Comparison of ENCODE assay signal across 27 mouse cellular contexts in the genomic region with DNA sequence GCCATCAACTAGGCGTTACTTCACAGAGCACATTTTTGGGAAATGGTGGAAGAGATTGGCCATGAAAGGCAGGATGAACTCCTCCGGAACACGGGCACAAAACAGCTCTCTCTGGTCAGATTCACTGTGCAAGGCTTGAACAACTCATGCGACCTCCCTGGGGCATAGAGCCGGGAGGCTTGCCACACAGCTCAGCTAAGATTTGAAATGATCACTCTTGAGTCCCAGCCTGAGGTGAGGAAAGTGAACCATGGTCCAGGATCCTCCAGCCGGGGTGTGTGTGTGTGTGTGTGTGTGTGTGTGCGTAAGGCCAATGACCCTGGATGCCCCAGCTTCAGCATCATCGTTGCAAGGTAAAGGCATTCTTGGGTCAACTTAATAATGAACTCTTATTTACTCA.
DNase-seq lines count a peak whose midpoint lies in the region; ATAC-seq and TF ChIP-seq lines count a peak whose summit lies in the region.
"Had no signal": no experiment of that assay in that cellular context is flagged by ENCODE, and none has a peak within 500 bp of the region (broad histone marks: within the 10 kb centered on the region; RNA-seq: fewer than 3 reads in every experiment).

No protein-coding gene starts in this region.

- H3K4me2 ChIP-seq in intestine, embryonic 14.5 days (ENCODE audit: low read length), result no peak overlapping the region
- H3K4me2 ChIP-seq in intestine, postnatal 0 days (replicated peaks; ENCODE audit: low read depth), result no peak overlapping the region
- H3K4me2 ChIP-seq: embryonic facial prominence, embryonic 15.5 days; heart, embryonic 13.5 days; hindbrain, embryonic 12.5 days; limb, embryonic 12.5 days; liver, embryonic 13.5 days; lung, embryonic 14.5 days; neural tube, embryonic 15.5 days; stomach, embryonic 15.5 days had no signal

- no peak for TF ChIP-seq EP300 in heart, adult 2 months (IDR thresholded peaks at IDR 0.05; ENCODE audit: insufficient read depth, low read depth, low read length)

- no peak for TF ChIP-seq CTCF in intestine, postnatal 0 days (IDR thresholded peaks at IDR 0.05; ENCODE audit: low read depth)
- no peak for TF ChIP-seq CTCF in heart, adult 2 months (IDR thresholded peaks at IDR 0.05)

- H3K9ac ChIP-seq in intestine, embryonic 14.5 days (ENCODE audit: low read length), result no peak overlapping the region
- H3K9ac ChIP-seq in intestine, postnatal 0 days (ENCODE audit: low read depth, low read length), result no peak overlapping the region
- H3K9ac ChIP-seq in heart, adult 2 months (ENCODE audit: low read depth, low read length), result no peak overlapping the region
- H3K9ac ChIP-seq: embryonic facial prominence, embryonic 15.5 days; heart, embryonic 13.5 days; hindbrain, embryonic 12.5 days; limb, embryonic 12.5 days; liver, embryonic 13.5 days; lung, embryonic 14.5 days; neural tube, embryonic 15.5 days; stomach, embryonic 15.5 days had no signal

- H3K36me3 ChIP-seq in intestine, embryonic 14.5 days (ENCODE audit: control insufficient read depth, insufficient read depth, low read length), result no peaks in the 10 kb centered on the region
- no peaks in the 10 kb centered on the region for H3K36me3 ChIP-seq in intestine, postnatal 0 days (ENCODE audit: control insufficient read depth, insufficient read depth)
- H3K36me3 ChIP-seq in heart, adult 2 months (ENCODE audit: control insufficient read depth, insufficient read depth, low read length), result no peaks in the 10 kb centered on the region
- H3K36me3 ChIP-seq: embryonic facial prominence, embryonic 15.5 days; forebrain, embryonic 10.5 days; heart, embryonic 13.5 days; hindbrain, embryonic 12.5 days; limb, embryonic 12.5 days; liver, embryonic 13.5 days; neural tube, embryonic 15.5 days; stomach, embryonic 15.5 days had no signal

- H3K27me3 ChIP-seq in intestine, embryonic 14.5 days (replicated peaks; ENCODE audit: control insufficient read depth, insufficient read depth, low read length), result no peaks in the 10 kb centered on the region
- no peaks in the 10 kb centered on the region for H3K27me3 ChIP-seq in intestine, postnatal 0 days (replicated peaks; ENCODE audit: control insufficient read depth, insufficient read depth, low read length)
- no peaks in the 10 kb centered on the region for H3K27me3 ChIP-seq in heart, adult 2 months (ENCODE audit: control insufficient read depth, insufficient read depth, low read length)
- H3K27me3 ChIP-seq: embryonic facial prominence, embryonic 15.5 days; heart, embryonic 13.5 days; hindbrain, embryonic 12.5 days; liver, embryonic 13.5 days; stomach, embryonic 15.5 days had no signal

- no peak for TF ChIP-seq POLR2A in heart, adult 2 months (IDR thresholded peaks at IDR 0.05; ENCODE audit: insufficient read depth, low read depth, low read length)

- DNase-seq in intestine, embryonic 14.5 days (ENCODE audit: low spot score), result peak; percentile 33
- peak; percentile 68 to 71 for DNase-seq in heart, adult 2 months
- peak; percentile 55 to 63 for DNase-seq in heart, postnatal 36 days
- no peak for DNase-seq in cerebellum, adult 9-11 months
- no peak for DNase-seq in left cerebral cortex, postnatal 10 days (ENCODE audit: extremely low spot score in 1 of 2, low spot score in 2 of 2)
- DNase-seq: B cell, adult 2 months; cerebellum, postnatal 25 days; embryo, embryonic 11 days; kidney, adult 9 months; kidney, postnatal 4 days; layer of hippocampus, adult 9-11 months; liver, embryonic 13.5 days; lung, embryonic 14.5 days; lung, postnatal 36 days; right cerebral cortex, postnatal 14 days; thymus, adult 18-20 months had no signal

- H3K27ac ChIP-seq in intestine, embryonic 14.5 days (ENCODE audit: low read depth), result no peak overlapping the region
- H3K27ac ChIP-seq in intestine, postnatal 0 days (ENCODE audit: low read depth, low read length), result no peak overlapping the region
- H3K27ac ChIP-seq in heart, adult 2 months, result peak overlapping the region; percentile 21; the same call in 1 of the 2 replicates
- H3K27ac ChIP-seq: embryonic facial prominence, embryonic 15.5 days; forebrain, embryonic 10.5 days; heart, embryonic 13.5 days; hindbrain, embryonic 12.5 days; left cerebral cortex, adult 2 months; limb, embryonic 12.5 days; liver, embryonic 13.5 days; neural tube, embryonic 15.5 days; stomach, embryonic 15.5 days had no signal

- no peaks in the 10 kb centered on the region for H3K79me2 ChIP-seq in heart, adult 2 months (replicated peaks; ENCODE audit: control insufficient read depth, insufficient read depth, low read length)

- no peak for ATAC-seq in intestine, embryonic 14.5 days (replicated peaks; ENCODE audit: low FRiP score, low TSS enrichment, low read depth)
- ATAC-seq in intestine, postnatal 0 days, result no peak
- no peak for ATAC-seq in erythroblast, adult 5-6 weeks (replicated peaks; ENCODE audit: low FRiP score, poor library complexity, severe bottlenecking)
- ATAC-seq: midbrain, embryonic 16.5 days had no signal

- H3K4me3 ChIP-seq in intestine, embryonic 14.5 days (ENCODE audit: low read depth, low read length), result no peak overlapping the region
- no peak overlapping the region for H3K4me3 ChIP-seq in intestine, postnatal 0 days (ENCODE audit: low read depth, low read length)
- no peak overlapping the region for H3K4me3 ChIP-seq in heart, adult 2 months
- H3K4me3 ChIP-seq: embryonic facial prominence, embryonic 15.5 days; forebrain, embryonic 10.5 days; heart, embryonic 13.5 days; hindbrain, embryonic 12.5 days; left cerebral cortex, adult 2 months; limb, embryonic 12.5 days; liver, embryonic 13.5 days; neural tube, embryonic 15.5 days; stomach, embryonic 15.5 days had no signal

- no peaks in the 10 kb centered on the region for H3K9me3 ChIP-seq in intestine, embryonic 14.5 days (ENCODE audit: control insufficient read depth, low read length)
- no peaks in the 10 kb centered on the region for H3K9me3 ChIP-seq in intestine, postnatal 0 days (ENCODE audit: control insufficient read depth)
- H3K9me3 ChIP-seq: embryonic facial prominence, embryonic 15.5 days; forebrain, embryonic 10.5 days; heart, embryonic 13.5 days; hindbrain, embryonic 12.5 days; limb, embryonic 12.5 days; liver, embryonic 13.5 days; neural tube, embryonic 15.5 days; stomach, embryonic 15.5 days had no signal

- H3K4me1 ChIP-seq in intestine, embryonic 14.5 days (replicated peaks; ENCODE audit: control insufficient read depth, insufficient read depth, low read length), result peaks cover 31% of the 10 kb centered on the region
- H3K4me1 ChIP-seq in intestine, postnatal 0 days (replicated peaks; ENCODE audit: control insufficient read depth, insufficient read depth, low read length), result no peaks in the 10 kb centered on the region
- peaks cover 3% of the 10 kb centered on the region for H3K4me1 ChIP-seq in heart, adult 2 months (ENCODE audit: control insufficient read depth, insufficient read depth, low read length)
- H3K4me1 ChIP-seq: liver, embryonic 13.5 days had no signal

- intact Hi-C loops in heart, adult 2 months (cut with DNase I), result no loop called here
- intact Hi-C loops in heart, postnatal 36 days (cut with DNase I), result no loop called here
- intact Hi-C loops in left cerebral cortex, postnatal 10 days (cut with DNase I), result no loop called here

- 77% methylated on average over 8 of the region's 8 CpGs for WGBS in intestine, embryonic 14.5 days
- 72% methylated on average over 8 of the region's 8 CpGs for WGBS in intestine, postnatal 0 days
- 70% methylated on average over 8 of the region's 8 CpGs for WGBS in heart, adult 2 months

Comparison
In these comparisons a context has a peak if more than half of its experiments do, and no peak if none do; other contexts are left out.
1. DNase-seq: peak in intestine, embryonic 14.5 days (single experiment), heart, adult 2 months (2 of 2) and heart, postnatal 36 days (2 of 2); none in cerebellum, adult 9-11 months (single experiment) and left cerebral cortex, postnatal 10 days (0 of 2).